Mouse (Mus musculus): ENCODE measurements around the gene Rps11. TPM values are rescaled to one million over a fixed set of nuclear protein-coding genes. Genes with fewer than 3 reads are reported as not detected.

The Rps11 gene
- 1,000 to 10,000 TPM; 3,284 to 3,343 TPM for total RNA-seq (2023)

DNA sequence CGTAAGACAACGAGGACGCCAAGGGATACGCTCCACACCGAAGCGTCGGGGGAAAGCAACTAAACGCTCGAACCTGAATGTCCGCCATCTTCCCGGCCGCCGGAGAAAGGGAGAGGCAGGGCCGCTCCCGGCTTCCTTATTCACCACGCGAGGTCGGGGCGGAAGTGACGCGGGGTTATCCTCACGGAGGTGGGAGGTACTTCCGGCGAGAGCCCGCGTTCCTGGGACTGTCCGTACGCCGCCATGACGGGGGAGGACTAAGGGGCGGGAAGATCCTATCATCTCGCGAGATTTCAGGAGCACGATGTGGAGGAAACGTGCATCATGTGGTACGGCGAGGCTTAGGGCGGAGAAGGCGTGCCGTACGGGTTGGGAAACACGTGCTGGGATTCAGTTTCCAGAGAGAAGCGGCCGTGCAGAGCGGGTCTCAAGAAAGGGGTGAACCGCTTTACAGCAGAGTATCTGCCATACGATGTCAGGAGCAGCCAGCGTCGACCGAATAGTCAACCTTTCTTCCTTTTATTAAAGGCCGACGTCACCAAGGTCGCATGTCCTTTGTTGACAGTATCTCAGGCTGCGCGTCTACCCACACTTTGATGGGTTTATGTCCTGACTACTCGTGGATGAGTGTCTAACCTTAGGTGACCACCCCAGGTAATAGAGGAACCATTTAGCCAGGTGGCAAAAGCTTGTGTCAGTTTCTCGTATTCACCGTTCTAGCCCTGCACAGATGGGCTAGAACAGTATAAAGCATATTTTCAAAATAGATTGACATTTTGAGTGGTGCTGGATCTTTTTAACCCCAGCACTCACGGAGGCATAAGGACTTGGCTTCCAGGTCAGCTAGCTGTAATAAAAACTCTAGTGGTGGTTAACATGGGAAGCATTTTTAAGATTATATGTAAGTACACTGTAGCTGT is at the start of gene Rps11:
Gene Rps11, minus strand, starts transcription at position 216 of the 920 bp plus-strand sequence.

GRCm38 (mm10) chr7:45163735-45164490 is 39.7 kb upstream of the Rps11 start, which contains the start of gene Slc17a7:
Gene Slc17a7 (plus strand): TSS chr7:45163949.

DNA sequence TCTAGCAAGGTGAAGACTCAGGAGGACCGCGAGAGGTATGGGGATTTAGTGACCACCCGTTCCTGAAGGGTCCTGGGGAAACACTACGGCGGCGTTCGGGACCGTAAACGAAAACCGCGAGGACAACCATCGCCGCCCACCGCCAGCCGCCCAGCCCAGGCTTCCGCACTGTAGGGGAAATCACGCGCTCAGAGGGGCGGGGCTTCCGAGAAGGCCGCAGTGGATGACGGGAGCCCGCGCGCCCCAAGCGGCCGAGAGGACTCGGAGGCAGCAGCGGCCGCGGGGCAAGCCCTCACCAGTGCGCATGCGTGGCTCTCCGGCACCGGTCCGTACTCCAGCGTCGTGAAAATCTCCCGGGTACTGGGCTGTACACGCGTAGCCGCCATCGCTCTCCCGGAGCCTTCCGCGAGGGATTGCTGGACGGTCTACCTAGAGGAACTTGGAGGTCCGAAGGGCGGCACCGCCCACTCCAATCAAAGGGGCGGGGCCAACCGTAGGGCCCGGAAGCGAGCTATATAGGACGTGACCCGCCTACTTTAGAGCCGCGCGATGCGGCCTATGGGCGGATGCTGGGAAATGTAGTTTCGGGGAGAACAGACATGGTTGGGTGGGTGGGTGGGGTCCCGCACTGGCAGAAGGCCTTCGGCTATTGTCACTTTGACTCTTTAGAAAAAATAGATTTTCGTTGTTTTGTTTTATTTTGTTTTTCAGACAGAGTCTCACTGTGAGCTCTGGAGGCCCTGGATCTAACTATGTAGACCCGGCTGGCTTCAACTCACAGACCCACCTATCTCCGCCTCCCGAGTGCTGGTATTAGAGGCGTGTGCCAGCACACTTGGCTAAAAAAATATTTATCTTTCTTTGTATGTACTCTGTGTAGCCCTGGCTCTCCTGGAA is 30.1 kb upstream of the Rps11 start, which contains the start of the genes Pih1d1 and Aldh16a1:
Gene Pih1d1, plus strand, starts transcription at position 208 of the 897 bp plus-strand sequence.
Gene Aldh16a1, minus strand, starts transcription at position 489 of the 897 bp plus-strand sequence.

GRCm38 (mm10) chr7:45135993-45136567 is 11.8 kb upstream of the Rps11 start, which contains the start of the genes Gm45713 and Flt3l:
Gene Gm45713 (minus strand): TSS chr7:45136231.
Gene Flt3l (minus strand): TSS chr7:45136432.

GRCm38 (mm10) chr7:45128624-45129246 is 4.5 kb upstream of the Rps11 start, which contains the start of gene Rpl13a:
Gene Rpl13a (minus strand): TSS chr7:45128761.

GRCm38 (mm10) chr7:45103652-45104180 is 20.5 kb downstream of the Rps11 start, which contains the start of gene Fcgrt:
Gene Fcgrt (minus strand): TSS chr7:45103851.

DNA sequence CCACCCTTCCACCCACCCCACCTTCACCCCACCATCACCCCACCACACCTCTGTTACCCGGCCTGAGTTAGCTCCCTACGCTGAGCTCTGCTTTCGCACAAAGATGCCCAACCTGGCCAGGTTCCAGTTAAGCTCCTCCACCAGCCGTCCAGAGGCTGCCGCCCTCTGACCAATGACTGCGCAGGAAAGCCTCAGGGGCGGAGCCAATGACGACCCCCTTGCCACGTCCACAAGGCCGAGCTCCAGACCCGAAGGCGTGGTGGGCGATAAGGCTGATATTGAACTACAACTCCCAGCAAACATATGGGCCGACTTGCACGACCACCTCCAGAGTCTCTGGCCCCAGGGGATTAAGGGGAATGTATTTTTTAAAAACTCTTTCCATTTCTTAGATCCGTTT is 32.2 kb downstream of the Rps11 start, which contains the start of gene Rcn3:
Gene Rcn3, minus strand, starts transcription at position 174 of the 400 bp plus-strand sequence.

Other genes with a start within 250 kb of the Rps11 start
- 10 to 100 TPM; 67.2 to 73.6 TPM for gene Med25, start 231.7 kb downstream of the Rps11 start, total RNA-seq (2023)
- 10 to 100 TPM; 23.6 to 24.2 TPM for gene Fuz, start 228.4 kb downstream of the Rps11 start, total RNA-seq (2023)
- 10 to 100 TPM; 80.0 to 86.8 TPM for gene Ap2a1, start 194.9 kb downstream of the Rps11 start, total RNA-seq (2023)
- gene Tsks, start 181.2 kb downstream of the Rps11 start, total RNA-seq (2023) = not detected
- gene Cpt1c, start 149.6 kb downstream of the Rps11 start, total RNA-seq (2023) = under 1 TPM; 0.61 to 0.80 TPM
- gene Prmt1, start 137.9 kb downstream of the Rps11 start, total RNA-seq (2023) = 100 to 1,000 TPM; 143 to 165 TPM
- 100 to 1,000 TPM; 138 to 172 TPM for gene Irf3, start 126.8 kb downstream of the Rps11 start, total RNA-seq (2023)
- gene Bcl2l12, start 125.7 kb downstream of the Rps11 start, total RNA-seq (2023) = 10 to 100 TPM; 18.5 to 30.8 TPM
- gene Scaf1, start 108.1 kb downstream of the Rps11 start, total RNA-seq (2023) = 10 to 100 TPM; 81.3 to 91.5 TPM
- gene Rras, start 106.5 kb downstream of the Rps11 start, total RNA-seq (2023) = 10 to 100 TPM; 10.5 to 10.9 TPM
- gene Prr12, start 71.6 kb downstream of the Rps11 start, total RNA-seq (2023) = 10 to 100 TPM; 76.8 to 78.7 TPM
- 10 to 100 TPM; 65.9 to 68.4 TPM for gene Nosip, start 62.0 kb downstream of the Rps11 start, total RNA-seq (2023)
- 1 to 10 TPM; 1.4 to 1.5 TPM for gene Prrg2, start 61.8 kb downstream of the Rps11 start, total RNA-seq (2023)
- gene Rcn3, start 32.2 kb downstream of the Rps11 start, total RNA-seq (2023) = 10 to 100 TPM; 16.3 to 23.6 TPM
- 10 to 100 TPM; 28.0 to 35.1 TPM for gene Fcgrt, start 20.6 kb downstream of the Rps11 start, total RNA-seq (2023)
- gene Rpl13a, start 4.3 kb upstream of the Rps11 start, total RNA-seq (2023) = 1,000 to 10,000 TPM; 5,708 to 6,154 TPM
- gene Gm45713, start 11.8 kb upstream of the Rps11 start, total RNA-seq (2023) = not detected
- gene Flt3l, start 12.0 kb upstream of the Rps11 start, total RNA-seq (2023) = 100 to 1,000 TPM; 236 to 250 TPM
- 10 to 100 TPM; 30.3 to 44.8 TPM for gene Pih1d1, start 29.9 kb upstream of the Rps11 start, total RNA-seq (2023)
- 10 to 100 TPM; 55.0 to 58.1 TPM for gene Aldh16a1, start 30.1 kb upstream of the Rps11 start, total RNA-seq (2023)
- under 1 TPM in 1 of 2 experiments, not detected in 1; 0.30 TPM for gene Slc17a7, start 39.5 kb upstream of the Rps11 start, total RNA-seq (2023)
- gene Gfy, start 55.1 kb upstream of the Rps11 start, total RNA-seq (2023) = not detected
- gene Pth2, start 56.6 kb upstream of the Rps11 start, total RNA-seq (2023) = not detected
- gene Ccdc155, start 80.5 kb upstream of the Rps11 start, total RNA-seq (2023) = not detected
- gene Dkkl1, start 87.7 kb upstream of the Rps11 start, total RNA-seq (2023) = 1 to 10 TPM in 1 of 2 experiments, under 1 TPM in 1; 0.83 to 1.0 TPM
- gene Tead2, start 91.3 kb upstream of the Rps11 start, total RNA-seq (2023) = not detected
- gene Cd37, start 114.7 kb upstream of the Rps11 start, total RNA-seq (2023) = 100 to 1,000 TPM; 270 to 288 TPM
- not detected for gene Slc6a16, start 116.6 kb upstream of the Rps11 start, total RNA-seq (2023)
- not detected for gene Slc6a21, start 153.1 kb upstream of the Rps11 start, total RNA-seq (2023)
- gene Trpm4, start 209.3 kb upstream of the Rps11 start, total RNA-seq (2023) = 10 to 100 TPM; 11.4 to 15.3 TPM
- not detected for gene Hrc, start 210.9 kb upstream of the Rps11 start, total RNA-seq (2023)
- gene Ppfia3, start 242.6 kb upstream of the Rps11 start, total RNA-seq (2023) = under 1 TPM; 0.15 to 0.50 TPM
- gene Lin7b, start 246.1 kb upstream of the Rps11 start, total RNA-seq (2023) = 1 to 10 TPM; 3.0 to 3.6 TPM